Mouse (Mus musculus) hindbrain, embryonic 12.5 days (tissue): ENCODE results near the gene Ttk. TPM values are rescaled to one million over a fixed set of nuclear protein-coding genes. Genes with fewer than 3 reads are reported as not detected.

Experiments used
- ATAC-seq: fragments of 200-750 bp; cut with Nextera tagmentation; 2 replicates; pipeline ENCODE4 v1.8.0; 2017; ENCODE audit warnings: moderate TSS enrichment; ENCODE audit not compliant: low FRiP score
- H3K27ac ChIP-seq: fragments of 300-500 bp; sonication (generic); 2 replicates; pipeline ENCODE4 v1.5.1; 2016; ENCODE audit warnings: mild to moderate bottlenecking
- H3K27me3 ChIP-seq: fragments of 300-500 bp; sonication (generic); 2 replicates; pipeline ENCODE4 v1.6.1; 2016; ENCODE audit warnings: mild to moderate bottlenecking
- H3K36me3 ChIP-seq: fragments of 300-500 bp; sonication (generic); 2 replicates; pipeline ENCODE4 v1.6.1; 2016; ENCODE audit warnings: mild to moderate bottlenecking
- H3K4me1 ChIP-seq: fragments of 300-500 bp; sonication (generic); 2 replicates; pipeline ENCODE4 v1.6.1; 2016
- H3K4me2 ChIP-seq: fragments of 300-500 bp; sonication (generic); replicated peaks from 2 replicates; pipeline ENCODE4 v1.6.1; 2016; ENCODE audit warnings: mild to moderate bottlenecking
- H3K4me3 ChIP-seq: fragments of 300-500 bp; sonication (generic); 2 replicates; pipeline ENCODE4 v1.5.1; 2016; ENCODE audit warnings: mild to moderate bottlenecking
- H3K9ac ChIP-seq: fragments of 300-500 bp; sonication (generic); 2 replicates; pipeline ENCODE4 v1.6.1; 2016; ENCODE audit warnings: mild to moderate bottlenecking, moderate library complexity
- H3K9me3 ChIP-seq: fragments of 300-500 bp; sonication (generic); replicated peaks from 2 replicates; pipeline ENCODE4 v1.6.1; 2016; ENCODE audit warnings: mild to moderate bottlenecking
- WGBS: fragments of 180-500 bp; shearing (Covaris S2); methylation state at CpG from one replicate; pipeline ENCODE4 v1.1.7; 2016; 5-methylcytosine and 5-hydroxymethylcytosine counted together
- polyA plus RNA-seq: library from polyadenylated mRNA; unstranded; fragments of >200 nt; fragmentation: Nextera tagmentation; extraction: Ambion mirVana; gene quantifications from 2 replicates; pipeline ENCODE4 v1.2.1, GENCODE M21; 2016

Gene Ttk
- 23.9 and 25.3 TPM in 2 replicates for polyA plus RNA-seq

GRCm38 (mm10) chr9:83833811-83834747 lies at the start of gene Ttk:
TSS of gene Ttk (plus strand) at chr9:83834689.
- peak within 1 kb of the TSS; percentile 84 for H3K4me3 ChIP-seq
- no peaks in the 10 kb centered on the region for H3K27me3 ChIP-seq
- H3K9me3 ChIP-seq, result no peaks in the 10 kb centered on the region
- H3K9ac ChIP-seq, result peak within 1 kb of the TSS; percentile 72
- no peaks in the 10 kb centered on the region for H3K36me3 ChIP-seq
- 1% methylated on average over 38 of the region's 38 CpGs for WGBS
- peak within 1 kb of the TSS; percentile 96 for H3K27ac ChIP-seq
- H3K4me2 ChIP-seq, result peak within 1 kb of the TSS; percentile 82
- H3K4me1 ChIP-seq, result peaks cover 9% of the 10 kb centered on the region
- peak; percentile 99 for ATAC-seq

GRCm38 (mm10) chr9:83785501-83785900 lies 49.0 kb upstream of the Ttk start:
- Histone ChIP-seq H3K4me1 (no peaks in the 10 kb centered on the region), H3K27ac (no peak overlapping the region), H3K27me3 (no peaks in the 10 kb centered on the region), H3K9ac (no peak overlapping the region), H3K4me2 (no peak overlapping the region), H3K9me3 (no peaks in the 10 kb centered on the region), H3K36me3 (peaks cover 44% of the 10 kb centered on the region), H3K4me3 (no peak overlapping the region)
- no peak for ATAC-seq
- 67% methylated on average over 1 of the region's 1 CpGs for WGBS

- ATAC-seq, result no peak
- WGBS, result 93% methylated on average over 6 of the region's 6 CpGs
- no peaks in the 10 kb centered on the region for H3K9me3 ChIP-seq
- peaks cover 24% of the 10 kb centered on the region for H3K36me3 ChIP-seq
- no peak overlapping the region for H3K4me3 ChIP-seq
- H3K4me2 ChIP-seq, result no peak overlapping the region
- H3K27me3 ChIP-seq, result no peaks in the 10 kb centered on the region
- no peaks in the 10 kb centered on the region for H3K4me1 ChIP-seq
- H3K27ac ChIP-seq, result no peak overlapping the region
- no peak overlapping the region for H3K9ac ChIP-seq
These were observed 45.2 kb upstream of the Ttk start for GRCm38 (mm10) chr9:83789326-83789725.

GRCm38 (mm10) chr9:83796875-83797274 lies 37.6 kb upstream of the Ttk start:
- ATAC-seq, result no peak
- Histone ChIP-seq H3K27ac (no peak overlapping the region), H3K27me3 (no peaks in the 10 kb centered on the region), H3K36me3 (no peaks in the 10 kb centered on the region), H3K4me2 (no peak overlapping the region), H3K4me1 (no peaks in the 10 kb centered on the region), H3K4me3 (no peak overlapping the region), H3K9ac (no peak overlapping the region), H3K9me3 (no peaks in the 10 kb centered on the region)
- 93% methylated on average over 7 of the region's 7 CpGs for WGBS

- Histone ChIP-seq H3K36me3 (no peaks in the 10 kb centered on the region), H3K9me3 (no peaks in the 10 kb centered on the region), H3K4me2 (no peak overlapping the region), H3K9ac (no peak overlapping the region), H3K27ac (no peak overlapping the region), H3K27me3 (no peaks in the 10 kb centered on the region), H3K4me3 (no peak overlapping the region), H3K4me1 (no peaks in the 10 kb centered on the region)
- no peak for ATAC-seq
- 87% methylated on average over 8 of the region's 8 CpGs for WGBS
These were observed 36.6 kb upstream of the Ttk start for GRCm38 (mm10) chr9:83797898-83798297.

- no peak for ATAC-seq
- H3K27me3 ChIP-seq, result peaks cover 3% of the 10 kb centered on the region; the same call in 1 of the 2 replicates
- no peaks in the 10 kb centered on the region for H3K9me3 ChIP-seq
- peak overlapping the region; percentile 73; the same call in 1 of the 2 replicates for H3K4me3 ChIP-seq
- no peaks in the 10 kb centered on the region for H3K36me3 ChIP-seq
- H3K4me2 ChIP-seq, result peak overlapping the region; percentile 79
- H3K27ac ChIP-seq, result no peak overlapping the region
- H3K9ac ChIP-seq, result 0 out of 2 replicates have a peak overlapping the region, but pooled peaks have one; percentile 78
- peaks cover 19% of the 10 kb centered on the region for H3K4me1 ChIP-seq
- WGBS, result 69% methylated on average over 13 of the region's 13 CpGs
These were observed 30.1 kb upstream of the Ttk start for GRCm38 (mm10) chr9:83804341-83804740.

- H3K36me3 ChIP-seq, result no peaks in the 10 kb centered on the region
- WGBS, result under 1% methylated on average over 37 of the region's 37 CpGs
These were observed 29.1 kb upstream of the Ttk start for GRCm38 (mm10) chr9:83805164-83805976.

GRCm38 (mm10) chr9:83805977-83806815 lies 28.3 kb upstream of the Ttk start, which contains the start of gene Elovl4:
TSS of gene Elovl4 (minus strand) at chr9:83806277.
- Histone ChIP-seq H3K9me3 (no peaks in the 10 kb centered on the region), H3K9ac (peak within 1 kb of the TSS; percentile 78), H3K4me3 (peak within 1 kb of the TSS; percentile 73), H3K36me3 (no peaks in the 10 kb centered on the region), H3K4me2 (peak within 1 kb of the TSS; percentile 79), H3K4me1 (peaks cover 19% of the 10 kb centered on the region), H3K27me3 (peaks cover 3% of the 10 kb centered on the region; the same call in 1 of the 2 replicates), H3K27ac (peak within 1 kb of the TSS; percentile 93)
- peak; percentile 92 for ATAC-seq
- WGBS, result 3% methylated on average over 65 of the region's 71 CpGs

More at GRCm38 (mm10) chr9:83805164-83805976, 29.1 kb upstream of the Ttk start:
- ATAC-seq, result peak; percentile 86
- Histone ChIP-seq H3K4me2 (peak overlapping the region; percentile 79), H3K27ac (peak overlapping the region; percentile 93), H3K9me3 (no peaks in the 10 kb centered on the region), H3K27me3 (peaks cover 3% of the 10 kb centered on the region; the same call in 1 of the 2 replicates), H3K4me3 (peak overlapping the region; percentile 73), H3K4me1 (peaks cover 19% of the 10 kb centered on the region), H3K9ac (peak overlapping the region; percentile 78)

GRCm38 (mm10) chr9:83807562-83807961 lies 26.9 kb upstream of the Ttk start:
- no peak overlapping the region for H3K4me3 ChIP-seq
- no peaks in the 10 kb centered on the region for H3K36me3 ChIP-seq
- H3K4me1 ChIP-seq, result peaks cover 19% of the 10 kb centered on the region
- H3K4me2 ChIP-seq, result no peak overlapping the region
- WGBS, result 10% methylated on average over 2 of the region's 2 CpGs
- peaks cover 3% of the 10 kb centered on the region; the same call in 1 of the 2 replicates for H3K27me3 ChIP-seq
- no peak overlapping the region for H3K27ac ChIP-seq
- no peaks in the 10 kb centered on the region for H3K9me3 ChIP-seq
- no peak overlapping the region for H3K9ac ChIP-seq
- no peak for ATAC-seq

GRCm38 (mm10) chr9:83819188-83819587 lies 15.3 kb upstream of the Ttk start:
- Histone ChIP-seq H3K4me1 (no peaks in the 10 kb centered on the region), H3K36me3 (no peaks in the 10 kb centered on the region), H3K27ac (no peak overlapping the region), H3K9ac (no peak overlapping the region), H3K9me3 (no peaks in the 10 kb centered on the region), H3K27me3 (no peaks in the 10 kb centered on the region), H3K4me3 (no peak overlapping the region), H3K4me2 (no peak overlapping the region)
- WGBS, result 66% methylated on average over 7 of the region's 7 CpGs
- no peak for ATAC-seq

- H3K9ac ChIP-seq, result no peak overlapping the region
- H3K4me3 ChIP-seq, result no peak overlapping the region
- no peaks in the 10 kb centered on the region for H3K36me3 ChIP-seq
- no peak overlapping the region for H3K4me2 ChIP-seq
- no peak overlapping the region for H3K27ac ChIP-seq
- H3K9me3 ChIP-seq, result no peaks in the 10 kb centered on the region
- H3K27me3 ChIP-seq, result no peaks in the 10 kb centered on the region
- no peaks in the 10 kb centered on the region for H3K4me1 ChIP-seq
- no peak for ATAC-seq
- 92% methylated on average over 2 of the region's 2 CpGs for WGBS
These were observed 13.5 kb upstream of the Ttk start for GRCm38 (mm10) chr9:83820976-83821375.
